Mouse (Mus musculus) frontal cortex, adult 2 months (tissue): Measurements from ENCODE around the gene Uba7. TPM values are rescaled to one million over a fixed set of nuclear protein-coding genes. Genes with fewer than 3 reads are reported as not detected.
A peak's percentile ranks its signal among the peaks of the same experiment; 100 is the strongest.

Source experiments
- DNase-seq, 2 experiments: peaks; one replicate each; pipeline ENCODE4 v3.0.0; 2022; ENCODE audit warnings: low spot score in 1 of 2; ENCODE audit errors: extremely low spot score in 1 of 2
- polyA plus RNA-seq: library from polyadenylated mRNA; depleted of rRNA; stranded (reverse); fragments of >200 nt; gene quantifications from 2 replicates; pipeline ENCODE4 v1.2.3, GENCODE M21; 2012; rRNA removed

The Uba7 gene
- polyA plus RNA-seq = 15.6 and 16.7 TPM in 2 replicates

GRCm38 (mm10) chr9:107975399-107976386 lies at the start of gene Uba7:
TSS of gene Uba7 (plus strand) at chr9:107975505.
- no peak for DNase-seq

GRCm38 (mm10) chr9:107926920-107927420 lies 48.3 kb upstream of the Uba7 start:
- no peak for DNase-seq

GRCm38 (mm10) chr9:107927749-107928148 lies 47.6 kb upstream of the Uba7 start:
- DNase-seq = no peak

GRCm38 (mm10) chr9:107928169-107928568 lies 47.1 kb upstream of the Uba7 start, which contains the start of gene Actl11:
TSS of gene Actl11 (plus strand) at chr9:107928469.
- DNase-seq = no peak

- no peak for DNase-seq
Observed at GRCm38 (mm10) chr9:107932221-107932620, 43.1 kb upstream of the Uba7 start.

- peak in 1 of 2 experiments; percentile 67 for DNase-seq
Observed at GRCm38 (mm10) chr9:107934146-107934545, 41.2 kb upstream of the Uba7 start.

- DNase-seq = no peak
Observed at GRCm38 (mm10) chr9:107935374-107935773, 39.9 kb upstream of the Uba7 start, which contains the start of gene Camkv. TSS of gene Camkv (plus strand) at chr9:107935674.

GRCm38 (mm10) chr9:107935790-107936214 lies 39.5 kb upstream of the Uba7 start:
- DNase-seq = peak in 1 of 2 experiments; percentile 72

- no peak for DNase-seq
Observed at GRCm38 (mm10) chr9:107936215-107936822, 39.0 kb upstream of the Uba7 start.

GRCm38 (mm10) chr9:107936831-107937230 lies 38.5 kb upstream of the Uba7 start:
- DNase-seq = no peak

- peak in 1 of 2 experiments; percentile 56 for DNase-seq
Observed at GRCm38 (mm10) chr9:107947241-107948194, 27.8 kb upstream of the Uba7 start.

GRCm38 (mm10) chr9:107949184-107949921 lies 26.0 kb upstream of the Uba7 start:
- DNase-seq = no peak

GRCm38 (mm10) chr9:107949922-107950235 lies 25.4 kb upstream of the Uba7 start, which contains the start of gene Traip:
TSS of gene Traip (plus strand) at chr9:107950136.
- DNase-seq = no peak

- peak; percentile 81 to 95 for DNase-seq
Observed at GRCm38 (mm10) chr9:107950460-107951355, 24.6 kb upstream of the Uba7 start.

- no peak for DNase-seq
Observed at GRCm38 (mm10) chr9:107955613-107956289, 19.6 kb upstream of the Uba7 start.

- DNase-seq = no peak
Observed at GRCm38 (mm10) chr9:107957141-107957540, 18.2 kb upstream of the Uba7 start.

- no peak for DNase-seq
Observed at GRCm38 (mm10) chr9:107959896-107960295, 15.4 kb upstream of the Uba7 start.

GRCm38 (mm10) chr9:107960928-107961327 lies 14.4 kb upstream of the Uba7 start:
- DNase-seq = no peak
